Mouse (Mus musculus): ENCODE data around the gene 1700025C18Rik. TPM values are rescaled to one million over a fixed set of nuclear protein-coding genes. Genes with fewer than 3 reads are reported as not detected.

Gene 1700025C18Rik
- total RNA-seq, 2 experiments from 2014 or later = not detected

GRCm38 (mm10) chr2:165043729-165044128 is 46.8 kb downstream of the 1700025C18Rik start:
- intact Hi-C loops (cut with DNase I) = no loop called here
- no peak for DNase-seq

- no peak for DNase-seq
- intact Hi-C loops (cut with DNase I) = no loop called here
These were observed 47.4 kb downstream of the 1700025C18Rik start for GRCm38 (mm10) chr2:165043090-165043636.

GRCm38 (mm10) chr2:165042126-165042525 is 48.4 kb downstream of the 1700025C18Rik start:
- intact Hi-C loops (cut with DNase I) = no loop called here
- no peak for DNase-seq

- intact Hi-C loops (cut with DNase I) = no loop called here
- DNase-seq = no peak
These were observed 53.1 kb downstream of the 1700025C18Rik start for GRCm38 (mm10) chr2:165037415-165037814.

GRCm38 (mm10) chr2:165035058-165035431 is 55.5 kb downstream of the 1700025C18Rik start:
- intact Hi-C loops (cut with DNase I) = no loop called here

GRCm38 (mm10) chr2:165034131-165035057 is 56.2 kb downstream of the 1700025C18Rik start, which contains the start of gene Ncoa5:
TSS of gene Ncoa5 (minus strand) at chr2:165034867.
- intact Hi-C loops (cut with DNase I) = loop anchor here (5.0 kb wide), 1 partner anchor 212 kb away; the partner anchor contains the start of gene Zswim1
- DNase-seq = peak; percentile 98 to 99

More at GRCm38 (mm10) chr2:165035058-165035431, 55.5 kb downstream of the 1700025C18Rik start:
- no peak for DNase-seq

GRCm38 (mm10) chr2:165033306-165033705 is 57.2 kb downstream of the 1700025C18Rik start:
- intact Hi-C loops (cut with DNase I) = loop anchor here (2.0 to 5.0 kb wide), 3 partner anchors 71 to 211 kb away; partner anchors contain the start of gene Zswim1

GRCm38 (mm10) chr2:165032533-165032932 is 58.0 kb downstream of the 1700025C18Rik start:
- peak in 1 of 2 experiments; percentile 20 for DNase-seq
- intact Hi-C loops (cut with DNase I) = loop anchor here (2.0 to 5.0 kb wide), 3 partner anchors 70 to 210 kb away; partner anchors contain the start of gene Zswim1

More at GRCm38 (mm10) chr2:165033306-165033705, 57.2 kb downstream of the 1700025C18Rik start:
- DNase-seq = no peak

Other genes starting within 250 kb of the 1700025C18Rik start
- gene Pltp, start 233.0 kb downstream of the 1700025C18Rik start, total RNA-seq (2021) = 10 to 100 TPM; 39.1 to 40.9 TPM
- 10 to 100 TPM; 42.2 to 45.1 TPM for gene Pcif1, start 211.4 kb downstream of the 1700025C18Rik start, total RNA-seq (2021)
- gene Zfp335, start 179.0 kb downstream of the 1700025C18Rik start, total RNA-seq (2021) = 10 to 100 TPM; 11.5 to 12.2 TPM
- under 1 TPM; 0.47 to 0.89 TPM for gene Mmp9, start 150.0 kb downstream of the 1700025C18Rik start, total RNA-seq (2021)
- gene Slc12a5, start 129.9 kb downstream of the 1700025C18Rik start, total RNA-seq (2021) = under 1 TPM; 0.72 to 0.79 TPM
- gene Ncoa5, start 55.9 kb downstream of the 1700025C18Rik start, total RNA-seq (2021) = 10 to 100 TPM; 24.6 to 26.1 TPM
- gene Cd40, start 35.1 kb downstream of the 1700025C18Rik start, total RNA-seq (2021) = 1 to 10 TPM; 5.3 to 6.5 TPM
- gene Cdh22, start 144.1 kb upstream of the 1700025C18Rik start, total RNA-seq (2021) = under 1 TPM; 0.26 to 0.27 TPM
- 10 to 100 TPM; 18.5 to 19.8 TPM for gene Slc35c2, start 197.1 kb upstream of the 1700025C18Rik start, total RNA-seq (2021)
- 10 to 100 TPM; 26.0 to 26.5 TPM for gene Elmo2, start 235.7 kb upstream of the 1700025C18Rik start, total RNA-seq (2021)

Data from heart, postnatal 10 days (tissue).